In genomic region chr11:75456440-75456871, GRCm38 (mm10) we compare ENCODE assay signal across 2 mouse cellular contexts.
TF ChIP-seq lines count a peak whose summit lies in the region.

No protein-coding gene starts in this region.

TF ChIP-seq in CH12.LX, 34 proteins besides CTCF, POLR2A, EP300 and RAD21 (continued from another document):
- TF ChIP-seq NRF1 (IDR thresholded peaks at IDR 0.05; ENCODE audit: low read depth, low read length) (no peak), ELF1 (IDR thresholded peaks at IDR 0.05; ENCODE audit: low read depth, low read length) (no peak), KAT2A (IDR thresholded peaks at IDR 0.05; ENCODE audit: insufficient replicate concordance, low read length) (no peak), CHD1 (IDR thresholded peaks at IDR 0.05; ENCODE audit: low read depth, low read length) (no peak), SMC3 (IDR thresholded peaks at IDR 0.05; ENCODE audit: low read depth, low read length) (no peak), POLR2AphosphoS2 (IDR thresholded peaks at IDR 0.05; ENCODE audit: low read depth, low read length) (no peak), MAZ (IDR thresholded peaks at IDR 0.05; ENCODE audit: low read depth, low read length) (no peak), MYC (IDR thresholded peaks at IDR 0.05; ENCODE audit: low read depth, low read length) (peak; percentile 59; the same call in 1 of the 2 replicates), RCOR1 (conservative IDR thresholded peaks at IDR 0.05; ENCODE audit: low read depth, low read length) (no peak), ZNF384 (IDR thresholded peaks at IDR 0.05; ENCODE audit: low read depth, low read length) (no peak), USF2 (conservative IDR thresholded peaks at IDR 0.05; ENCODE audit: low read depth, low read length) (peak; percentile 42; the same call in 1 of the 2 replicates), MAFK (IDR thresholded peaks at IDR 0.05; ENCODE audit: insufficient replicate concordance, low read length) (no peak), MAX (IDR thresholded peaks at IDR 0.05; ENCODE audit: low read length) (peak; percentile 81), HCFC1 (IDR thresholded peaks at IDR 0.05; ENCODE audit: low read depth, low read length) (no peak), TCF12 (IDR thresholded peaks at IDR 0.05; ENCODE audit: low read depth, low read length) (0 out of 2 replicates have a peak, but pooled peaks have one; percentile 38), TBP (conservative IDR thresholded peaks at IDR 0.05; ENCODE audit: low read depth, low read length) (no peak; the same call in 1 of the 2 replicates), IRF4 (IDR thresholded peaks at IDR 0.05; ENCODE audit: low read depth, low read length) (peak; percentile 17; the same call in 1 of the 2 replicates), USF1 (IDR thresholded peaks at IDR 0.05; ENCODE audit: low read depth, low read length) (peak; percentile 58), MXI1 (IDR thresholded peaks at IDR 0.05; ENCODE audit: low read depth, low read length) (peak; percentile 49), PAX5 (IDR thresholded peaks at IDR 0.05; ENCODE audit: low read length) (no peak), JUN (IDR thresholded peaks at IDR 0.05; ENCODE audit: insufficient read depth, low read depth, low read length) (no peak)

TF ChIP-seq in myocyte, 11 proteins besides CTCF, POLR2A, EP300 and RAD21 (continued from another document):
- TF ChIP-seq TCF3 (IDR thresholded peaks at IDR 0.05; ENCODE audit: insufficient read length, low read depth) (no peak), USF1 (IDR thresholded peaks at IDR 0.05; ENCODE audit: low read depth) (peak; percentile 41), MAX (IDR thresholded peaks at IDR 0.05; ENCODE audit: low read depth) (no peak)
